Comparison of ENCODE assay signal across 17 mouse cellular contexts in the genomic region with DNA sequence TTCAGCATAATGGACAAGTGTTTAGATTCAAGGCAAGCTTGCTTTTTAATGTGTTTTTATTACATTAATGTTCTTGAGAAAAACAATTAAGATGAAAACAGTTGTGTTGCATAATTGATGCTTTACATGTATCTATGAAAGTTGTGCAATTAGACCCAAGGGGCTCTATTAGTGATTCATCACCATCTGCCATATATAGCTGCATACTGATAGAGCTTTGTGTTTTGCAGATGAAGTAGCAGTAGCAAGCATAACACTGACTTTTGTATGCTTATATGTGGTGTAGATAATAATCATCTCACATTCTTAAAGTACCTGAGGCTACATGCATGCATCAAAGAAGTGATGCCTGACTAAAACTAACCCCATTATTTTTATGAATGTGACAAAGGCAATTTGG.
"Had no signal": no experiment of that assay in that cellular context is flagged by ENCODE, and none has a peak within 500 bp of the region (broad histone marks: within the 10 kb centered on the region; RNA-seq: fewer than 3 reads in every experiment).

No protein-coding gene starts in this region.

- H3K27ac ChIP-seq: kidney, embryonic 15.5 days; left cerebral cortex, adult 2 months; liver, embryonic 13.5 days; neural tube, embryonic 12.5 days; stomach, postnatal 0 days had no signal

- H3K9me3 ChIP-seq: kidney, embryonic 15.5 days; liver, embryonic 13.5 days; neural tube, embryonic 12.5 days had no signal

- H3K4me1 ChIP-seq: kidney, embryonic 15.5 days; liver, embryonic 13.5 days; neural tube, embryonic 12.5 days had no signal

- H3K36me3 ChIP-seq: kidney, embryonic 15.5 days; liver, embryonic 13.5 days; neural tube, embryonic 12.5 days had no signal

- H3K4me3 ChIP-seq: kidney, embryonic 15.5 days; left cerebral cortex, adult 2 months; liver, embryonic 13.5 days; neural tube, embryonic 12.5 days had no signal

- H3K4me2 ChIP-seq: kidney, embryonic 15.5 days; liver, embryonic 13.5 days; neural tube, embryonic 12.5 days had no signal

- H3K9ac ChIP-seq: kidney, embryonic 15.5 days; liver, embryonic 13.5 days; neural tube, embryonic 12.5 days had no signal

- DNase-seq: kidney, adult 11 months; kidney, adult 8-10 months; kidney, postnatal 10 days; kidney, postnatal 36 days; layer of hippocampus, postnatal 36 days; liver, embryonic 13.5 days; lung, adult 2 months; lung, postnatal 14 days; lung, postnatal 4 days; thymus, adult 2 months; thymus, postnatal 14 days; thymus, postnatal 4 days had no signal

- ATAC-seq: midbrain, embryonic 16.5 days had no signal

- H3K27me3 ChIP-seq: kidney, embryonic 15.5 days; liver, embryonic 13.5 days; neural tube, embryonic 12.5 days had no signal
